Mouse (Mus musculus): ENCODE results near the gene Ewsr1. TPM values are rescaled to one million over a fixed set of nuclear protein-coding genes. Genes with fewer than 3 reads are reported as not detected.
A peak's percentile ranks its signal among the peaks of the same experiment; 100 is the strongest.
"Not testable (repeated sequence)": the region's sequence is repeated elsewhere in the genome, so short reads cannot be mapped to it uniquely, and the experiment has no call there.

Gene Ewsr1
- polyA plus RNA-seq, 1 experiment from 2014 or later: 892 TPM

GRCm38 (mm10) chr11:5095877-5096276 is 3.2 kb downstream of the Ewsr1 start:
- H3K9me3 ChIP-seq: no peaks in the 10 kb centered on the region
- H3K4me1 ChIP-seq: peaks cover 25% of the 10 kb centered on the region
- WGBS: 89% methylated on average over 5 of the region's 5 CpGs
- H3K27ac ChIP-seq (replicated peaks): no peak overlapping the region
- peak overlapping the region; percentile 21; the same call in 1 of the 2 replicates for H3K4me2 ChIP-seq (replicated peaks)
- peaks cover 17% of the 10 kb centered on the region for H3K36me3 ChIP-seq
- no peaks in the 10 kb centered on the region for H3K27me3 ChIP-seq
- no peak overlapping the region for H3K9ac ChIP-seq (replicated peaks)
- ATAC-seq (ENCODE audit: low FRiP score, low read depth): no peak
- H3K4me3 ChIP-seq: no peak overlapping the region

- 61% methylated on average over 2 of the region's 2 CpGs for WGBS
- Histone ChIP-seq H3K4me2 (replicated peaks) (no peak overlapping the region), H3K9me3 (no peaks in the 10 kb centered on the region), H3K27ac (replicated peaks) (no peak overlapping the region), H3K36me3 (peaks cover 54% of the 10 kb centered on the region), H3K4me3 (no peak overlapping the region), H3K27me3 (no peaks in the 10 kb centered on the region), H3K9ac (replicated peaks) (no peak overlapping the region), H3K4me1 (peaks cover 8% of the 10 kb centered on the region)
- no peak for ATAC-seq (ENCODE audit: low FRiP score, low read depth)
These were observed 7.4 kb downstream of the Ewsr1 start for GRCm38 (mm10) chr11:5091706-5092105.

- Histone ChIP-seq H3K36me3 (peaks cover 80% of the 10 kb centered on the region), H3K4me3 (no peak overlapping the region), H3K9ac (replicated peaks) (no peak overlapping the region), H3K4me1 (no peaks in the 10 kb centered on the region), H3K27ac (replicated peaks) (no peak overlapping the region), H3K4me2 (replicated peaks) (no peak overlapping the region), H3K27me3 (no peaks in the 10 kb centered on the region), H3K9me3 (no peaks in the 10 kb centered on the region)
- ATAC-seq (ENCODE audit: low FRiP score, low read depth): no peak
- 92% methylated on average over 1 of the region's 1 CpGs for WGBS
These were observed 9.9 kb downstream of the Ewsr1 start for GRCm38 (mm10) chr11:5089147-5089546.

GRCm38 (mm10) chr11:5076843-5077242 is 22.2 kb downstream of the Ewsr1 start:
- not testable (repeated sequence) for ATAC-seq (ENCODE audit: low FRiP score, low read depth); H3K4me1 ChIP-seq; H3K27me3 ChIP-seq; H3K9ac ChIP-seq (replicated peaks); H3K4me3 ChIP-seq; H3K4me2 ChIP-seq (replicated peaks); H3K27ac ChIP-seq (replicated peaks); H3K9me3 ChIP-seq
- WGBS: 91% methylated on average over 4 of the region's 5 CpGs
- peaks cover 74% of the 10 kb centered on the region for H3K36me3 ChIP-seq

- H3K4me3 ChIP-seq: no peak overlapping the region
- H3K9ac ChIP-seq (replicated peaks): no peak overlapping the region
- H3K36me3 ChIP-seq: peaks cover 77% of the 10 kb centered on the region
- H3K4me2 ChIP-seq (replicated peaks): no peak overlapping the region
- ATAC-seq (ENCODE audit: low FRiP score, low read depth): no peak
- H3K9me3 ChIP-seq: no peaks in the 10 kb centered on the region
- no peak overlapping the region for H3K27ac ChIP-seq (replicated peaks)
- no peaks in the 10 kb centered on the region for H3K27me3 ChIP-seq
- no peaks in the 10 kb centered on the region for H3K4me1 ChIP-seq
These were observed 23.3 kb downstream of the Ewsr1 start for GRCm38 (mm10) chr11:5075760-5076159.

GRCm38 (mm10) chr11:5074882-5075281 is 24.2 kb downstream of the Ewsr1 start:
- Histone ChIP-seq H3K27ac (replicated peaks) (no peak overlapping the region), H3K4me2 (replicated peaks) (no peak overlapping the region), H3K9me3 (no peaks in the 10 kb centered on the region), H3K36me3 (peaks cover 77% of the 10 kb centered on the region), H3K9ac (replicated peaks) (no peak overlapping the region), H3K27me3 (no peaks in the 10 kb centered on the region), H3K4me1 (no peaks in the 10 kb centered on the region), H3K4me3 (no peak overlapping the region)
- 73% methylated on average over 4 of the region's 4 CpGs for WGBS
- no peak for ATAC-seq (ENCODE audit: low FRiP score, low read depth)

GRCm38 (mm10) chr11:5068126-5068971 is 30.7 kb downstream of the Ewsr1 start:
- peaks cover 15% of the 10 kb centered on the region for H3K4me1 ChIP-seq
- 86% methylated on average over 9 of the region's 9 CpGs for WGBS
- no peak overlapping the region for H3K4me2 ChIP-seq (replicated peaks)
- ATAC-seq (ENCODE audit: low FRiP score, low read depth): no peak
- peaks cover 17% of the 10 kb centered on the region for H3K27me3 ChIP-seq
- no peak overlapping the region for H3K9ac ChIP-seq (replicated peaks)
- H3K36me3 ChIP-seq: peaks cover 55% of the 10 kb centered on the region
- H3K27ac ChIP-seq (replicated peaks): no peak overlapping the region
- no peaks in the 10 kb centered on the region for H3K9me3 ChIP-seq
- no peak overlapping the region for H3K4me3 ChIP-seq

- H3K4me1 ChIP-seq: peaks cover 28% of the 10 kb centered on the region
These were observed 32.0 kb downstream of the Ewsr1 start for GRCm38 (mm10) chr11:5067063-5067462.

GRCm38 (mm10) chr11:5065056-5065821 is 33.8 kb downstream of the Ewsr1 start, which contains the start of gene Gas2l1:
Gas2l1 (minus strand) TSS chr11:5065327.
- peaks cover 24% of the 10 kb centered on the region for H3K36me3 ChIP-seq
- WGBS: under 1% methylated on average over 49 of the region's 50 CpGs
- no peaks in the 10 kb centered on the region for H3K9me3 ChIP-seq
- peak; percentile 83 for ATAC-seq (ENCODE audit: low FRiP score, low read depth)
- H3K4me1 ChIP-seq: peaks cover 42% of the 10 kb centered on the region
- H3K27ac ChIP-seq (replicated peaks): peak within 1 kb of the TSS; percentile 30; the same call in 1 of the 2 replicates
- H3K27me3 ChIP-seq: peaks cover 48% of the 10 kb centered on the region
- peak within 1 kb of the TSS; percentile 86 for H3K4me2 ChIP-seq (replicated peaks)
- peak within 1 kb of the TSS; percentile 73 for H3K9ac ChIP-seq (replicated peaks)
- H3K4me3 ChIP-seq: peak within 1 kb of the TSS; percentile 69

More at GRCm38 (mm10) chr11:5067063-5067462, 32.0 kb downstream of the Ewsr1 start:
- Histone ChIP-seq H3K9ac (replicated peaks) (no peak overlapping the region), H3K27me3 (peaks cover 30% of the 10 kb centered on the region), H3K36me3 (peaks cover 42% of the 10 kb centered on the region), H3K4me3 (no peak overlapping the region), H3K9me3 (no peaks in the 10 kb centered on the region), H3K27ac (replicated peaks) (no peak overlapping the region; the same call in 1 of the 2 replicates), H3K4me2 (replicated peaks) (no peak overlapping the region)
- ATAC-seq (ENCODE audit: low FRiP score, low read depth): no peak

- Histone ChIP-seq H3K4me2 (replicated peaks) (peak overlapping the region; percentile 86), H3K4me1 (peaks cover 42% of the 10 kb centered on the region), H3K27ac (replicated peaks) (no peak overlapping the region), H3K4me3 (peak overlapping the region; percentile 69), H3K9ac (replicated peaks) (peak overlapping the region; percentile 73), H3K9me3 (no peaks in the 10 kb centered on the region), H3K27me3 (peaks cover 55% of the 10 kb centered on the region), H3K36me3 (peaks cover 18% of the 10 kb centered on the region)
- peak; percentile 2; the same call in 1 of the 2 replicates for ATAC-seq (ENCODE audit: low FRiP score, low read depth)
- WGBS: 18% methylated on average over 38 of the region's 38 CpGs
These were observed 34.6 kb downstream of the Ewsr1 start for GRCm38 (mm10) chr11:5064282-5065055.

GRCm38 (mm10) chr11:5063561-5064281 is 35.3 kb downstream of the Ewsr1 start:
- H3K9me3 ChIP-seq: no peaks in the 10 kb centered on the region

More at GRCm38 (mm10) chr11:5063561-5064281, 35.3 kb downstream of the Ewsr1 start:
- Histone ChIP-seq H3K4me3 (peak overlapping the region; percentile 69), H3K27ac (replicated peaks) (no peak overlapping the region), H3K36me3 (peaks cover 10% of the 10 kb centered on the region), H3K9ac (replicated peaks) (0 out of 2 replicates have a peak overlapping the region, but pooled peaks have one; percentile 11), H3K4me2 (replicated peaks) (peak overlapping the region; percentile 86), H3K4me1 (peaks cover 42% of the 10 kb centered on the region), H3K27me3 (peaks cover 63% of the 10 kb centered on the region)
- no peak for ATAC-seq (ENCODE audit: low FRiP score, low read depth)
- 52% methylated on average over 31 of the region's 31 CpGs for WGBS

Data from midbrain, embryonic 12.5 days (tissue).